Mouse (Mus musculus) ES-Bruce4 (cell line): ENCODE results near the gene Fhl3.

Experiments used
- CTCF ChIP-seq: IDR thresholded peaks from one replicate; pipeline ENCODE4 v1.8.1; 2011; ENCODE audit warnings: low read depth, low read length
- EP300 ChIP-seq: IDR thresholded peaks from 2 replicates; pipeline ENCODE4 v1.6.1; 2011; ENCODE audit warnings: low read depth, low read length; ENCODE audit not compliant: insufficient read depth
- POLR2A ChIP-seq: IDR thresholded peaks from one replicate; pipeline ENCODE4 v1.8.1; 2011; ENCODE audit warnings: low read length; ENCODE audit not compliant: insufficient read depth

DNA sequence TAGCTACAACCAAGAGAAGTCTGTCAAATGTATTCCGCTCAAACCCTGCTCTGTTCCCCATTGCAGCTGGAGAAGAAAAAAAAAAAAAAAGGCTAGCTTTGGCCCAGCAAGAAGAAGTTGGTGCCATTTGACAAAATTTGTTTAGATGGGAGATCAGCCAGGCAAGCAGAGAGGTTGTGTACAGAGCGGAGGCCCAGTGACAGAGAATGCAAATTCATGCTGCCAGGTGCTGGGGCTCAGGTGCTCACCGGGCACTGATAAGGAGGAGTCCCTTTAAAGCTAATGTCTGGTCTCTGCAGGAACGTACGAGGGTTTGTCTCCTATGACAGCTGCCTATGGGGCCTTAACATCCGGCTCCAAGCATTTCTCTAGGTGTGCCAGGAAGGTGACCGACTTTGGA lies 46.1 kb downstream of the Fhl3 start:
- TF ChIP-seq CTCF (no peak), POLR2A (no peak), EP300 (no peak)
